Mouse (Mus musculus) ES-E14 (cell line): ENCODE results near the gene Sdk2. TPM values are rescaled to one million over a fixed set of nuclear protein-coding genes. Genes with fewer than 3 reads are reported as not detected.

Source experiments
- DNase-seq: peaks from one replicate; pipeline ENCODE4 v3.0.0-alpha.2; 2013; ENCODE audit warnings: low read depth, low spot score
- H3K27ac ChIP-seq: 2 replicates; pipeline ENCODE4 v1.5.1; 2012; ENCODE audit warnings: low read depth, mild to moderate bottlenecking, low read length, moderate library complexity, mixed read lengths; ENCODE audit not compliant: poor library complexity, insufficient read depth, severe bottlenecking
- H3K36me3 ChIP-seq: 2 replicates; pipeline ENCODE4 v1.6.1; 2012; ENCODE audit warnings: mild to moderate bottlenecking, low read length, moderate library complexity, mixed read lengths; ENCODE audit not compliant: control insufficient read depth, poor library complexity, insufficient read depth, severe bottlenecking
- H3K4me1 ChIP-seq, 2 experiments: fragments of 150-350 bp in 1 of 2; sonication (generic) in 1 of 2; 2 replicates each; pipeline ENCODE4 v1.6.1; 2012; ENCODE audit warnings: low read length in 2 of 2, mild to moderate bottlenecking in 1 of 2, mixed read lengths in 1 of 2; ENCODE audit not compliant: control insufficient read depth in 2 of 2, insufficient read depth in 2 of 2, poor library complexity in 1 of 2
- H3K4me3 ChIP-seq, 2 experiments: fragments of 150-350 bp in 1 of 2; sonication (generic) in 1 of 2; 2 replicates each; pipeline ENCODE4 v1.5.1; 2012; ENCODE audit warnings: low read length in 2 of 2, low read depth in 1 of 2, mild to moderate bottlenecking in 1 of 2, mixed read lengths in 1 of 2; ENCODE audit not compliant: insufficient read depth in 1 of 2, poor library complexity in 1 of 2, severe bottlenecking in 1 of 2
- H3K9ac ChIP-seq: 2 replicates; pipeline ENCODE4 v1.6.1; 2012; ENCODE audit warnings: low read depth, mild to moderate bottlenecking, low read length, mixed read lengths; ENCODE audit not compliant: poor library complexity, insufficient read depth, severe bottlenecking
- H3K9me3 ChIP-seq: fragments of 150-350 bp; sonication (generic); 2 replicates; pipeline ENCODE4 v1.6.1; 2012; ENCODE audit warnings: low read depth, mild to moderate bottlenecking, low read length; ENCODE audit not compliant: control insufficient read depth, insufficient read depth
- CHD2 ChIP-seq: IDR thresholded peaks from 2 replicates; pipeline ENCODE4 v1.6.1; 2014; ENCODE audit warnings: mild to moderate bottlenecking, low read depth, low read length, inconsistent platforms
- HCFC1 ChIP-seq: IDR thresholded peaks from 2 replicates; pipeline ENCODE4 v1.6.1; 2012; ENCODE audit warnings: low read length, inconsistent platforms, borderline replicate concordance; ENCODE audit not compliant: insufficient read depth
- MAFK ChIP-seq: IDR thresholded peaks from 2 replicates; pipeline ENCODE4 v1.6.1; 2014; ENCODE audit warnings: mild to moderate bottlenecking, low read depth, low read length, inconsistent platforms; ENCODE audit not compliant: insufficient read depth
- ZC3H11A ChIP-seq: IDR thresholded peaks from 2 replicates; pipeline ENCODE4 v1.6.1; 2012; ENCODE audit warnings: low read depth, mild to moderate bottlenecking, inconsistent platforms, low read length, borderline replicate concordance
- ZNF384 ChIP-seq: IDR thresholded peaks from 2 replicates; pipeline ENCODE4 v1.6.1; 2012; ENCODE audit warnings: low read depth, low read length, inconsistent platforms
- in situ Hi-C, 2 experiments: fragments of 600-800 bp; cut with MboI; formaldehyde crosslinking; loops; one replicate each; pipeline ENCODE4 v1.15.1; 2025; ENCODE audit warnings: low sequenced_read_pairs in 2 of 2, inconsistent platforms in 1 of 2; ENCODE audit not compliant: unreplicated experiment in 2 of 2
- total RNA-seq: library from RNA; depleted of rRNA; stranded (reverse); fragments of 300-350 nt; gene quantifications from 2 replicates; pipeline ENCODE4 v1.2.3, GENCODE M21; 2012

Gene Sdk2
- total RNA-seq, 1 experiment: 2.0 TPM

- Histone ChIP-seq H3K4me3 (no peak overlapping the region), H3K9me3 (no peaks in the 10 kb centered on the region), H3K36me3 (no peaks in the 10 kb centered on the region), H3K4me1 (peaks cover 0 to 33% of the 10 kb centered on the region in 2 experiments; a peak in 2 of 4 replicates), H3K9ac (no peak overlapping the region), H3K27ac (no peak overlapping the region)
- in situ Hi-C loops: no loop called here
- no peak for DNase-seq
- TF ChIP-seq MAFK (no peak), ZNF384 (no peak), ZC3H11A (no peak), HCFC1 (no peak), CHD2 (no peak)
Measured at GRCm38 (mm10) chr11:113805974-113806373, 260.9 kb downstream of the Sdk2 start.

GRCm38 (mm10) chr11:113803321-113803941 is 263.4 kb downstream of the Sdk2 start:
- peaks cover 0 to 19% of the 10 kb centered on the region in 2 experiments; a peak in 2 of 4 replicates for H3K4me1 ChIP-seq
- no peaks in the 10 kb centered on the region for H3K36me3 ChIP-seq
- H3K9me3 ChIP-seq: no peaks in the 10 kb centered on the region
- no peak overlapping the region for H3K9ac ChIP-seq
- peak; percentile 66 for DNase-seq
- in situ Hi-C loops: no loop called here
- no peak overlapping the region for H3K27ac ChIP-seq
- TF ChIP-seq MAFK (no peak), ZNF384 (no peak), CHD2 (peak; percentile 92), HCFC1 (no peak)
- no peak overlapping the region for H3K4me3 ChIP-seq

GRCm38 (mm10) chr11:113802456-113802855 is 264.4 kb downstream of the Sdk2 start:
- no peak overlapping the region for H3K27ac ChIP-seq
- TF ChIP-seq ZNF384 (no peak), CHD2 (no peak), HCFC1 (no peak), MAFK (no peak), ZC3H11A (no peak)
- H3K4me3 ChIP-seq: no peak overlapping the region; a peak in 1 of 4 replicates
- no peak for DNase-seq
- in situ Hi-C loops: no loop called here
- H3K9me3 ChIP-seq: no peaks in the 10 kb centered on the region
- peaks cover 0 to 20% of the 10 kb centered on the region in 2 experiments; a peak in 2 of 4 replicates for H3K4me1 ChIP-seq
- no peak overlapping the region for H3K9ac ChIP-seq
- H3K36me3 ChIP-seq: no peaks in the 10 kb centered on the region

- TF ChIP-seq HCFC1: no peak
- no peak for TF ChIP-seq MAFK
- TF ChIP-seq ZNF384: no peak
- H3K36me3 ChIP-seq: no peaks in the 10 kb centered on the region
- no peaks in the 10 kb centered on the region for H3K9me3 ChIP-seq
- in situ Hi-C loops: no loop called here
- peaks cover 0 to 18% of the 10 kb centered on the region in 2 experiments; a peak in 2 of 4 replicates for H3K4me1 ChIP-seq
- H3K4me3 ChIP-seq: no peak overlapping the region
- no peak overlapping the region for H3K27ac ChIP-seq
- no peak for DNase-seq
- no peak overlapping the region for H3K9ac ChIP-seq
Measured at GRCm38 (mm10) chr11:113800026-113800425, 266.8 kb downstream of the Sdk2 start.

GRCm38 (mm10) chr11:113799041-113799447 is 267.8 kb downstream of the Sdk2 start:
- Histone ChIP-seq H3K4me3 (no peak overlapping the region), H3K9ac (no peak overlapping the region), H3K27ac (no peak overlapping the region), H3K4me1 (peaks cover 0 to 18% of the 10 kb centered on the region in 2 experiments; a peak in 2 of 4 replicates), H3K9me3 (no peaks in the 10 kb centered on the region), H3K36me3 (no peaks in the 10 kb centered on the region)
- TF ChIP-seq ZC3H11A (no peak), HCFC1 (no peak), CHD2 (no peak), ZNF384 (no peak), MAFK (no peak)
- in situ Hi-C loops: no loop called here
- DNase-seq: no peak
